Mouse (Mus musculus) CH12.LX (cell line): ENCODE data around the gene 1700037H04Rik. TPM values are rescaled to one million over a fixed set of nuclear protein-coding genes. Genes with fewer than 3 reads are reported as not detected.

ENCODE experiments used
- DNase-seq: peaks from one replicate; pipeline ENCODE4 v3.0.0-alpha.2; 2013; ENCODE audit errors: extremely low read depth
- H3K27ac ChIP-seq: 2 replicates; pipeline ENCODE4 v1.5.1; 2012; ENCODE audit warnings: low read depth, mild to moderate bottlenecking, control low read depth, moderate library complexity; ENCODE audit not compliant: insufficient read depth
- H3K27me3 ChIP-seq: replicated peaks from 2 replicates; pipeline ENCODE3; 2012; ENCODE audit warnings: inconsistent platforms
- H3K36me3 ChIP-seq, 2 experiments: replicated peaks in 1 of 2; 2 replicates each; pipeline versions ENCODE3 to v1.6.1; 2012; ENCODE audit warnings: inconsistent platforms in 1 of 2, low read length in 1 of 2, mild to moderate bottlenecking in 1 of 2, mixed read lengths in 1 of 2, moderate library complexity in 1 of 2; ENCODE audit not compliant: control insufficient read depth in 1 of 2, insufficient read depth in 1 of 2
- H3K4me1 ChIP-seq, 2 experiments: 2 replicates each; pipeline ENCODE4 v1.6.1; 2012; ENCODE audit warnings: inconsistent platforms in 1 of 2, moderate library complexity in 1 of 2; ENCODE audit not compliant: insufficient read depth in 2 of 2, control insufficient read depth in 1 of 2
- H3K4me2 ChIP-seq: 2 replicates; pipeline ENCODE4 v1.6.1; 2012; ENCODE audit warnings: low read depth, mild to moderate bottlenecking, control low read depth; ENCODE audit not compliant: poor library complexity, insufficient read depth, severe bottlenecking
- H3K4me3 ChIP-seq, 3 experiments: fragments of 150-350 bp in 1 of 3; sonication (generic) in 1 of 3; replicated peaks in 1 of 3; 2 replicates each; pipeline versions ENCODE3 to v1.5.1; 2011 to 2012; ENCODE audit warnings: low read depth in 2 of 3, low read length in 2 of 3, mild to moderate bottlenecking in 2 of 3, moderate library complexity in 2 of 3, control low read depth in 1 of 3, improper control_type of control experiment in 1 of 3, inconsistent platforms in 1 of 3, mixed read lengths in 1 of 3; ENCODE audit not compliant: poor library complexity in 1 of 3
- H3K79me2 ChIP-seq: replicated peaks from 2 replicates; pipeline ENCODE4 v1.6.1; 2012; ENCODE audit warnings: mild to moderate bottlenecking, moderate library complexity; ENCODE audit not compliant: control insufficient read depth, poor library complexity, insufficient read depth, severe bottlenecking; ENCODE audit errors: extremely low read depth
- H3K9ac ChIP-seq: 2 replicates; pipeline ENCODE4 v1.6.1; 2012; ENCODE audit warnings: low read depth, mild to moderate bottlenecking, control low read depth, moderate library complexity; ENCODE audit not compliant: insufficient read depth
- H3K9me3 ChIP-seq: replicated peaks from 2 replicates; pipeline ENCODE3; 2012; ENCODE audit warnings: low read length, inconsistent platforms, mixed read lengths
- BHLHE40 ChIP-seq: IDR thresholded peaks from 2 replicates; pipeline ENCODE4 v1.6.1; 2011; ENCODE audit warnings: mild to moderate bottlenecking, low read depth, low read length, improper control_type of control experiment
- E2F4 ChIP-seq: IDR thresholded peaks from 2 replicates; pipeline ENCODE4 v1.6.1; 2011; ENCODE audit warnings: low read depth, low read length, improper control_type of control experiment; ENCODE audit not compliant: insufficient replicate concordance
- ELF1 ChIP-seq: IDR thresholded peaks from 2 replicates; pipeline ENCODE4 v1.6.1; 2014; ENCODE audit warnings: low read depth, mild to moderate bottlenecking, inconsistent platforms, low read length, improper control_type of control experiment
- ETS1 ChIP-seq: conservative IDR thresholded peaks from 2 replicates; pipeline ENCODE4 v1.6.1; 2012; ENCODE audit warnings: low read depth, mild to moderate bottlenecking, inconsistent platforms, low read length, improper control_type of control experiment, moderate library complexity
- GABPA ChIP-seq: IDR thresholded peaks from 2 replicates; pipeline ENCODE4 v1.6.1; 2012; ENCODE audit warnings: low read depth, low read length, improper control_type of control experiment, inconsistent platforms; ENCODE audit not compliant: insufficient replicate concordance
- IRF4 ChIP-seq: IDR thresholded peaks from 2 replicates; pipeline ENCODE4 v1.6.1; 2014; ENCODE audit warnings: low read depth, mild to moderate bottlenecking, inconsistent platforms, low read length, improper control_type of control experiment
- KAT2A ChIP-seq: IDR thresholded peaks from 2 replicates; pipeline ENCODE4 v1.6.1; 2012; ENCODE audit warnings: low read length, improper control_type of control experiment, inconsistent platforms; ENCODE audit not compliant: insufficient replicate concordance
- MAZ ChIP-seq: IDR thresholded peaks from 2 replicates; pipeline ENCODE4 v1.6.1; 2012; ENCODE audit warnings: low read depth, mild to moderate bottlenecking, inconsistent platforms, low read length, improper control_type of control experiment, moderate library complexity
- MXI1 ChIP-seq: IDR thresholded peaks from 2 replicates; pipeline ENCODE4 v1.6.1; 2011; ENCODE audit warnings: mild to moderate bottlenecking, low read depth, low read length, improper control_type of control experiment
- MYC ChIP-seq: IDR thresholded peaks from 2 replicates; pipeline ENCODE4 v1.6.1; 2011; ENCODE audit warnings: low read depth, mild to moderate bottlenecking, improper control_type of control experiment, low read length
- NRF1 ChIP-seq: IDR thresholded peaks from 2 replicates; pipeline ENCODE4 v1.6.1; 2014; ENCODE audit warnings: low read depth, mild to moderate bottlenecking, inconsistent platforms, low read length, improper control_type of control experiment, moderate library complexity
- PAX5 ChIP-seq: IDR thresholded peaks from 2 replicates; pipeline ENCODE4 v1.6.1; 2012; ENCODE audit warnings: low read length, inconsistent platforms, mixed read lengths
- POLR2A ChIP-seq: IDR thresholded peaks from 2 replicates; pipeline ENCODE4 v1.6.1; 2011; ENCODE audit warnings: low read depth, mild to moderate bottlenecking, improper control_type of control experiment, low read length
- POLR2AphosphoS2 ChIP-seq: IDR thresholded peaks from 2 replicates; pipeline ENCODE4 v1.6.1; 2011; ENCODE audit warnings: low read depth, low read length, improper control_type of control experiment
- RAD21 ChIP-seq: IDR thresholded peaks from 2 replicates; pipeline ENCODE4 v1.6.1; 2011; ENCODE audit warnings: low read depth, mild to moderate bottlenecking, low read length, improper control_type of control experiment, moderate library complexity
- RCOR1 ChIP-seq: conservative IDR thresholded peaks from 2 replicates; pipeline ENCODE4 v1.6.1; 2012; ENCODE audit warnings: low read depth, mild to moderate bottlenecking, inconsistent platforms, low read length, improper control_type of control experiment
- TBP ChIP-seq: conservative IDR thresholded peaks from 2 replicates; pipeline ENCODE4 v1.6.1; 2011; ENCODE audit warnings: low read depth, low read length, improper control_type of control experiment
- TCF12 ChIP-seq: IDR thresholded peaks from 2 replicates; pipeline ENCODE4 v1.6.1; 2014; ENCODE audit warnings: low read depth, mild to moderate bottlenecking, inconsistent platforms, low read length, improper control_type of control experiment
- UBTF ChIP-seq: IDR thresholded peaks from 2 replicates; pipeline ENCODE4 v1.6.1; 2012; ENCODE audit warnings: low read depth, mild to moderate bottlenecking, inconsistent platforms, low read length, improper control_type of control experiment, moderate library complexity
- USF1 ChIP-seq: IDR thresholded peaks from 2 replicates; pipeline ENCODE4 v1.6.1; 2014; ENCODE audit warnings: low read depth, mild to moderate bottlenecking, inconsistent platforms, low read length, improper control_type of control experiment
- ZC3H11A ChIP-seq: IDR thresholded peaks from 2 replicates; pipeline ENCODE4 v1.6.1; 2012; ENCODE audit warnings: low read depth, mild to moderate bottlenecking, inconsistent platforms, low read length, improper control_type of control experiment
- dilution Hi-C: fragments of 300-500 bp; cut with MboI; formaldehyde crosslinking; loops from 2 replicates; pipeline ENCODE4 v1.14.3; 2020; ENCODE audit warnings: low sequenced_read_pairs; ENCODE audit not compliant: extremely low pct_unique_long_range_greater_than_20kb, extremely low pct_ligation_motif_present
- in situ Hi-C: fragments of 300-500 bp; cut with MboI; formaldehyde crosslinking; loops from 3 replicates; pipeline ENCODE4 v1.14.3; 2019; ENCODE audit warnings: low sequenced_read_pairs, low pct_ligation_motif_present, low pct_unique_long_range_greater_than_20kb, mixed read lengths
- polyA plus RNA-seq: library from polyadenylated mRNA; unstranded; fragments of >175 nt; gene quantifications from 2 replicates; pipeline ENCODE4 v1.2.1, GENCODE M21; 2012; ENCODE audit warnings: low read depth; ENCODE audit not compliant: insufficient read length
- total RNA-seq, 2 experiments: library from RNA; depleted of rRNA; stranded (reverse); fragments of 300-350 nt in 1 of 2; fragments of >200 nt in 1 of 2; gene quantifications; 2 replicates each; pipeline ENCODE4 v1.2.3; 2012 to 2014

Gene 1700037H04Rik
- total and polyA plus RNA-seq, 3 experiments: 16.0 to 40.0 (median 36.5) TPM

DNA sequence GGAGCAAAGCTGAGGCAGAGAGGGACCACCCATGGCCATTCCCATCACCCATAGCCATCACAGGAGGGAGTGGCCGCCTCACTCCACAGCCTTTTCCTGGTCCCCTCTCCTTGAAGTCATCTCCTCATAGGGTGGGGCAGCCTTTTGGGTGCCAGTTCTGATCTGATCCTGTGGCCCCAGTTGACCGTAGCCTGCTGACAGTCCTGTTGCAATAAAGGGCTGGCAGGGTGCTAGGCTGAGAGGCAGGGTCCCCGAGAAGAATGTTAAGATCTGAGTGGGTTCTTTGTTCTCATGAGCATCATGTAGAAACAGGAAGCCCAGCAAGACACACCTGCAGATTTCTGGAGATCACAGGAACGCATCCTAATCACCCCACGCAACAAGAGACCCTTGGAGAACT lies 31.7 kb downstream of the 1700037H04Rik start:
- Histone ChIP-seq H3K4me2 (no peak overlapping the region), H3K27ac (no peak overlapping the region), H3K27me3 (peaks cover 37% of the 10 kb centered on the region), H3K79me2 (no peaks in the 10 kb centered on the region), H3K9me3 (no peaks in the 10 kb centered on the region), H3K4me3 (no peak overlapping the region), H3K4me1 (peaks cover 13 to 50% of the 10 kb centered on the region in 2 experiments), H3K9ac (no peak overlapping the region), H3K36me3 (no peaks in the 10 kb centered on the region)
- no peak for DNase-seq
- TF ChIP-seq MYC (no peak), RAD21 (no peak), PAX5 (no peak), POLR2AphosphoS2 (no peak), UBTF (no peak), TBP (no peak), ETS1 (no peak), E2F4 (no peak), MXI1 (no peak), GABPA (no peak), USF1 (no peak), BHLHE40 (no peak), IRF4 (no peak), TCF12 (no peak)
- dilution Hi-C loops (no loop called here), in situ Hi-C loops (no loop called here)

DNA sequence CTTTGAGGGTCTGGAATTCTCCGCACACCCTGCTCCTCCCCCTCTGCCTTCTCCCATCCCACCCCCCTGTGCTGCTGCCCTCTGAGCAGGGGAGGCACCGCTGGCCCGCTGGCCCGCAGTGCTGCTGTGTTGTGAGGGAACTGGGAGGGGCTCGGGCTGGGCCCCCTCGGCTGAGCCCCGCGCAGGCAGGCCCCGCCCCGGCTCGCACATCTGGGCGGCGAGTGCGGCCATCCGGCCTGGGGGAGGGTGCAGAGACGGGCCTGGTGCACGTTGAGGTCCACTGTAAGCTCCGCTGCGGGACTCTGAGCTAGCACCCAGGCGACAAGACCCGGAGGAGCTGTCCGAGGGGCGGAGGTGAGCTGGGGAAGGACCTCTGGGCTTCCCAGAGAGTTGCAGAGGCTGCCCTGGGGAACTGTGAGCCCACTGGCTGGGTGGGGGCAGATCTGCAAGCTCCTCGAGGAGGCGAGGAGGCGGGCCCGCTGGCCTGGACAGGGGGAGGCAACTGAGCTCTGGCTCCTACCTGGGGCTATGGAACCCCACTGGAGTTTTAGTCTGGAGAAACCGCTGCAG lies 32.6 kb downstream of the 1700037H04Rik start, which contains the start of gene Hspa12b:
Gene Hspa12b, plus strand, starts transcription at position 120 of the 570 bp plus-strand sequence.
- no peak within 1 kb of the TSS for H3K27ac ChIP-seq
- dilution Hi-C loops (no loop called here), in situ Hi-C loops (no loop called here)
- peak within 1 kb of the TSS; percentile 34 to 55 (median 43) for H3K4me3 ChIP-seq
- no peaks in the 10 kb centered on the region for H3K36me3 ChIP-seq
- DNase-seq: no peak
- TF ChIP-seq POLR2A (0 out of 2 replicates have a peak, but pooled peaks have one; percentile 19), KAT2A (no peak), POLR2AphosphoS2 (no peak), ELF1 (no peak), MAZ (peak; percentile 68; the same call in 1 of the 2 replicates), ZC3H11A (no peak), NRF1 (peak; percentile 51; the same call in 1 of the 2 replicates), RCOR1 (no peak), IRF4 (peak; percentile 11; the same call in 1 of the 2 replicates)
- peak within 1 kb of the TSS; percentile 23; the same call in 1 of the 2 replicates for H3K9ac ChIP-seq
- H3K4me2 ChIP-seq: peak within 1 kb of the TSS; percentile 55
- H3K79me2 ChIP-seq: no peaks in the 10 kb centered on the region
- no peaks in the 10 kb centered on the region for H3K9me3 ChIP-seq
- H3K27me3 ChIP-seq: peaks cover 42% of the 10 kb centered on the region
- H3K4me1 ChIP-seq: peaks cover 13 to 50% of the 10 kb centered on the region in 2 experiments
